In the genomic region with DNA sequence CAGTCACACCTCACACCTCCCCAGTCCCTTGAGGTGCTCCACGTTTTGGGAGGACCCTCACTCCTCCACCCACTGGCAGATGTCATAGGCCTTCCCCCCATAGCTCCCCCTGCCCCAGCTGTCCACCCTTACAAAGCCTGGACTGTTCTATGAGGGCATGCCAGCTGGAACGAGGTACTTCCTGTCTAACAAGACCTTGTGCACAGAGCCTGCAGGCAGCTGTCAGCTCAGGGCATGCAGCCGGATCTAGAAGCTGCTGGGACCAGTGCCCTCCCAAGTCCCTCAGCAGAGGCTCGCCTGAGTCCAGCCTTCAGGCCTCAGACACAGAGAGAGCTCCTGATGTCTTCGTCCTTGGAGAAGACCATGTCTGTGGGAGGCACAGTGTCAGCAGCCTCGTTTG, we compare ENCODE assay signal across 8 mouse cellular contexts.
DNase-seq lines count a peak whose midpoint lies in the region; ATAC-seq and TF ChIP-seq lines count a peak whose summit lies in the region.

No protein-coding gene starts in this region.

- H3K27ac ChIP-seq in midbrain, postnatal 0 days (ENCODE audit: low read depth, low read length) = no peak overlapping the region
- no peak overlapping the region for H3K27ac ChIP-seq in midbrain, embryonic 16.5 days (ENCODE audit: low read length)
- H3K27ac ChIP-seq in intestine, embryonic 16.5 days (ENCODE audit: low read length) = no peak overlapping the region
- peak overlapping the region; percentile 17 for H3K27ac ChIP-seq in lung, embryonic 15.5 days

- no peaks in the 10 kb centered on the region for H3K27me3 ChIP-seq in midbrain, postnatal 0 days (ENCODE audit: insufficient read depth, low read length)
- no peaks in the 10 kb centered on the region for H3K27me3 ChIP-seq in midbrain, embryonic 16.5 days (ENCODE audit: control insufficient read depth, insufficient read depth, low read depth, low read length)
- H3K27me3 ChIP-seq in intestine, embryonic 16.5 days (replicated peaks; ENCODE audit: control insufficient read depth, insufficient read depth, low read length) = no peaks in the 10 kb centered on the region
- no peaks in the 10 kb centered on the region for H3K27me3 ChIP-seq in lung, embryonic 15.5 days

- peak; percentile 52 for DNase-seq in adrenal gland, postnatal 10 days
- no peak for DNase-seq in adrenal gland, adult 8-10 months
- DNase-seq in midbrain, postnatal 0 days (ENCODE audit: low spot score) = peak; percentile 91
- no peak for DNase-seq in yolk sac, embryonic 10.5 days (ENCODE audit: low spot score)

- H3K9me3 ChIP-seq in midbrain, postnatal 0 days (ENCODE audit: low read length) = no peaks in the 10 kb centered on the region
- H3K9me3 ChIP-seq in midbrain, embryonic 16.5 days (replicated peaks; ENCODE audit: control insufficient read depth, low read length, poor library complexity, severe bottlenecking) = no peaks in the 10 kb centered on the region
- H3K9me3 ChIP-seq in intestine, embryonic 16.5 days (ENCODE audit: control insufficient read depth, low read length) = no peaks in the 10 kb centered on the region
- no peaks in the 10 kb centered on the region for H3K9me3 ChIP-seq in lung, embryonic 15.5 days

- TF ChIP-seq CTCF in midbrain, postnatal 0 days (IDR thresholded peaks at IDR 0.05) = no peak

- H3K4me3 ChIP-seq in midbrain, postnatal 0 days (ENCODE audit: low read depth, low read length) = no peak overlapping the region
- H3K4me3 ChIP-seq in midbrain, embryonic 16.5 days (ENCODE audit: low read depth, low read length) = no peak overlapping the region
- H3K4me3 ChIP-seq in intestine, embryonic 16.5 days (ENCODE audit: low read length) = no peak overlapping the region
- no peak overlapping the region for H3K4me3 ChIP-seq in lung, embryonic 15.5 days

- 59% methylated on average over 6 of the region's 6 CpGs for WGBS in midbrain, postnatal 0 days
- WGBS in midbrain, embryonic 16.5 days = 64% methylated on average over 6 of the region's 6 CpGs
- 39% methylated on average over 6 of the region's 6 CpGs for WGBS in intestine, embryonic 16.5 days
- WGBS in lung, embryonic 15.5 days = 31% methylated on average over 6 of the region's 6 CpGs

- H3K4me1 ChIP-seq in midbrain, postnatal 0 days (ENCODE audit: insufficient read depth, low read length) = no peaks in the 10 kb centered on the region
- no peaks in the 10 kb centered on the region for H3K4me1 ChIP-seq in midbrain, embryonic 16.5 days (ENCODE audit: control insufficient read depth, insufficient read depth, low read length)
- peaks cover 9% of the 10 kb centered on the region; the same call in 1 of the 2 replicates for H3K4me1 ChIP-seq in intestine, embryonic 16.5 days (ENCODE audit: control insufficient read depth, insufficient read depth, low read length)
- H3K4me1 ChIP-seq in lung, embryonic 15.5 days = peaks cover 13% of the 10 kb centered on the region

- peak; percentile 78 for ATAC-seq in midbrain, postnatal 0 days (ENCODE audit: low FRiP score)
- ATAC-seq in midbrain, embryonic 16.5 days = no peak
- peak; percentile 64 for ATAC-seq in intestine, embryonic 16.5 days
- ATAC-seq in lung, embryonic 15.5 days (ENCODE audit: borderline replicate concordance, extremely low read depth, low FRiP score, low TSS enrichment) = peak; percentile 85
- ATAC-seq in CD4-positive, CD25-positive, alpha-beta regulatory T cell, adult 4 months = no peak

- no peak overlapping the region for H3K9ac ChIP-seq in midbrain, postnatal 0 days (replicated peaks; ENCODE audit: low read length, poor library complexity, severe bottlenecking)
- H3K9ac ChIP-seq in midbrain, embryonic 16.5 days (ENCODE audit: low read depth, low read length) = no peak overlapping the region
- H3K9ac ChIP-seq in intestine, embryonic 16.5 days (ENCODE audit: low read depth, low read length) = no peak overlapping the region
- H3K9ac ChIP-seq in lung, embryonic 15.5 days = no peak overlapping the region

- H3K4me2 ChIP-seq in midbrain, postnatal 0 days (ENCODE audit: low read depth, low read length, poor library complexity, severe bottlenecking) = no peak overlapping the region
- no peak overlapping the region for H3K4me2 ChIP-seq in midbrain, embryonic 16.5 days (ENCODE audit: low read length)
- no peak overlapping the region for H3K4me2 ChIP-seq in intestine, embryonic 16.5 days (ENCODE audit: low read depth, low read length)
- H3K4me2 ChIP-seq in lung, embryonic 15.5 days = no peak overlapping the region

- H3K36me3 ChIP-seq in midbrain, postnatal 0 days (ENCODE audit: insufficient read depth, low read length) = no peaks in the 10 kb centered on the region
- H3K36me3 ChIP-seq in midbrain, embryonic 16.5 days (ENCODE audit: control insufficient read depth, insufficient read depth, low read length) = no peaks in the 10 kb centered on the region
- H3K36me3 ChIP-seq in intestine, embryonic 16.5 days (ENCODE audit: control insufficient read depth, insufficient read depth, low read length) = no peaks in the 10 kb centered on the region
- no peaks in the 10 kb centered on the region for H3K36me3 ChIP-seq in lung, embryonic 15.5 days

Comparison
In these comparisons a context has a peak if more than half of its experiments do, and no peak if none do; other contexts are left out.
1. DNase-seq: peak in adrenal gland, postnatal 10 days (single experiment) and midbrain, postnatal 0 days (single experiment); none in adrenal gland, adult 8-10 months (single experiment) and yolk sac, embryonic 10.5 days (single experiment).
2. ATAC-seq: peak in midbrain, postnatal 0 days (single experiment), intestine, embryonic 16.5 days (single experiment) and lung, embryonic 15.5 days (single experiment); none in midbrain, embryonic 16.5 days (single experiment) and CD4-positive, CD25-positive, alpha-beta regulatory T cell, adult 4 months (single experiment).